Mouse (Mus musculus): ENCODE data around the gene Traf5. TPM values are rescaled to one million over a fixed set of nuclear protein-coding genes. Genes with fewer than 3 reads are reported as not detected.

The Traf5 gene
- total RNA-seq, 1 experiment from 2014 or later: 11.3 TPM

GRCm38 (mm10) chr1:192092879-192093660 lies 711 bp upstream of the Traf5 start:
- ATAC-seq (replicated peaks; ENCODE audit: low read depth, poor library complexity, severe bottlenecking): peak; percentile 80

- ATAC-seq (replicated peaks; ENCODE audit: low read depth, poor library complexity, severe bottlenecking): no peak
Measured at GRCm38 (mm10) chr1:192090689-192091567, 1.4 kb downstream of the Traf5 start.

- no peak for ATAC-seq (replicated peaks; ENCODE audit: low read depth, poor library complexity, severe bottlenecking)
Measured at GRCm38 (mm10) chr1:192090281-192090680, 2.1 kb downstream of the Traf5 start.

GRCm38 (mm10) chr1:192089208-192090166 lies 2.9 kb downstream of the Traf5 start:
- ATAC-seq (replicated peaks; ENCODE audit: low read depth, poor library complexity, severe bottlenecking): no peak

- ATAC-seq (replicated peaks; ENCODE audit: low read depth, poor library complexity, severe bottlenecking): no peak
Measured at GRCm38 (mm10) chr1:192088011-192088410, 4.3 kb downstream of the Traf5 start.

- ATAC-seq (replicated peaks; ENCODE audit: low read depth, poor library complexity, severe bottlenecking): no peak
Measured at GRCm38 (mm10) chr1:192087098-192087497, 5.3 kb downstream of the Traf5 start.

- no peak for ATAC-seq (replicated peaks; ENCODE audit: low read depth, poor library complexity, severe bottlenecking)
Measured at GRCm38 (mm10) chr1:192086279-192087037, 5.9 kb downstream of the Traf5 start.

GRCm38 (mm10) chr1:192085218-192085617 lies 7.1 kb downstream of the Traf5 start:
- no peak for ATAC-seq (replicated peaks; ENCODE audit: low read depth, poor library complexity, severe bottlenecking)

GRCm38 (mm10) chr1:192082646-192083045 lies 9.7 kb downstream of the Traf5 start:
- no peak for ATAC-seq (replicated peaks; ENCODE audit: low read depth, poor library complexity, severe bottlenecking)

- ATAC-seq (replicated peaks; ENCODE audit: low read depth, poor library complexity, severe bottlenecking): 0 out of 2 replicates have a peak, but pooled peaks have one; percentile 7
Measured at GRCm38 (mm10) chr1:192081129-192081528, 11.2 kb downstream of the Traf5 start.

- no peak for ATAC-seq (replicated peaks; ENCODE audit: low read depth, poor library complexity, severe bottlenecking)
Measured at GRCm38 (mm10) chr1:192079121-192079520, 13.2 kb downstream of the Traf5 start.

- ATAC-seq (replicated peaks; ENCODE audit: low read depth, poor library complexity, severe bottlenecking): peak; percentile 95
Measured at GRCm38 (mm10) chr1:192078406-192078805, 14.0 kb downstream of the Traf5 start.

GRCm38 (mm10) chr1:192076796-192077535 lies 15.4 kb downstream of the Traf5 start:
- ATAC-seq (replicated peaks; ENCODE audit: low read depth, poor library complexity, severe bottlenecking): no peak

GRCm38 (mm10) chr1:192076101-192076500 lies 16.3 kb downstream of the Traf5 start:
- ATAC-seq (replicated peaks; ENCODE audit: low read depth, poor library complexity, severe bottlenecking): no peak

- ATAC-seq (replicated peaks; ENCODE audit: low read depth, poor library complexity, severe bottlenecking): no peak
Measured at GRCm38 (mm10) chr1:192074824-192075223, 17.5 kb downstream of the Traf5 start.

- ATAC-seq (replicated peaks; ENCODE audit: low read depth, poor library complexity, severe bottlenecking): no peak
Measured at GRCm38 (mm10) chr1:192072426-192072825, 19.9 kb downstream of the Traf5 start.

GRCm38 (mm10) chr1:192070618-192071051 lies 21.7 kb downstream of the Traf5 start:
- ATAC-seq (replicated peaks; ENCODE audit: low read depth, poor library complexity, severe bottlenecking): peak; percentile 83

- peak; percentile 87 for ATAC-seq (replicated peaks; ENCODE audit: low read depth, poor library complexity, severe bottlenecking)
Measured at GRCm38 (mm10) chr1:192069971-192070591, 22.3 kb downstream of the Traf5 start.

Data from common myeloid progenitor, adult 5-6 weeks (primary cell).